Mouse (Mus musculus): ENCODE data around the gene Fmnl2. TPM values are rescaled to one million over a fixed set of nuclear protein-coding genes. Genes with fewer than 3 reads are reported as not detected.

Fmnl2 gene
- polyA plus RNA-seq, 1 experiment from 2014 or later = 11.7 TPM

DNA sequence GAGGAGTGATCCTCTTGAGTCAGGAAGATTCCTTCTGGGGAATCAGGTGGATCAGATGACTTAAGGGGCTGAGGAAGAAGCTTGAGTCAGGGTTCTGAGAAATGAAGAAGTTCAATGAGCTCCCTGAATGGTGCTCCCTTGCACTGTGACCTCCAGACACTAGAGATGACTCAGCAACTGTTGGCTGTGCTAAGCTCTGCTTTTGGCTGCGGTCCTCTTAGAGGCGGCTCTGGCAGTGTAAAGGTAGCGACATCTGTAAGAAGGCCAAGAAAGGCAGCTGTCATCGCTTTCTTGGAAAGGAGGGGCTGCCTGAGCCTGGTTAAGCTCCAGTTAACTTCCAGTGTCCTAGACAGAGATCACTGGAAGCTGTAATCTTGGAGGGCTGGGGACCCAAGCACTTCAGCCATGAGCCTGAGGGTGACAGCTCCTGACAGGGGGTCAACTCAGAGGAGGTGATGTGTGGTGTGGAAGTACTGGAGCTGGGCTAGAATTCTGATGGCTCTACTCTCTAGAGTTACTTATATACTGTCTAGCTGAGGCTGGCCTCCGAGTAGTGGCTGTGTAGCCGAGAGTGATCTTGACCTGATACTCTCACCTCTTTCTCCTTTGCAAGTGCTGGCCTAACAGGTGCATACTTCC is 37.4 kb downstream of the Fmnl2 start:
- no peak overlapping the region for H3K4me2 ChIP-seq (replicated peaks)
- no peak overlapping the region for H3K27ac ChIP-seq (replicated peaks)
- H3K4me1 ChIP-seq = peaks cover 26% of the 10 kb centered on the region
- no peak overlapping the region for H3K4me3 ChIP-seq
- no peaks in the 10 kb centered on the region for H3K9me3 ChIP-seq
- no peaks in the 10 kb centered on the region for H3K27me3 ChIP-seq
- WGBS = 77% methylated on average over 6 of the region's 6 CpGs
- H3K9ac ChIP-seq (replicated peaks) = no peak overlapping the region
- no peak for ATAC-seq (ENCODE audit: low FRiP score, low read depth)
- no peaks in the 10 kb centered on the region for H3K36me3 ChIP-seq

DNA sequence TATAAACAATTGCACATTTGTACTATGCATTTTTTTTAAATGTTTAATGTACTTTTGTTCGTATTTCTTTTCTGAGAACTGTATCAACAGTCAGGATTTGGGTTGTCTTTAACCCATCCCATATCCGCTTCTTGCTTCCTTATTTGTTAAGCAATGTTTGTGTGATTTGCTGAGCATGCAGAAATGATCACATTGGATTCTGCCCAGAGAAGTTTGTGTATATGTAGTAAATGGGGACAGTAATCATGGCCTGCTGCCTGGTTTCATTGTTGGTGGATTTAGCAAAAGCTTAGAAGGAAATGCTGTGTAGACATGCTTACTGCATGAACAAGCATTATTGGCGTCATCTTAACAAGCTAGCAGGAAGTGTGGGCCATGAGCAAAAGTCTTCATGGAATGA is 39.3 kb downstream of the Fmnl2 start:
- no peak overlapping the region for H3K9ac ChIP-seq (replicated peaks)
- H3K4me1 ChIP-seq = peaks cover 26% of the 10 kb centered on the region
- no peak overlapping the region for H3K4me3 ChIP-seq
- H3K4me2 ChIP-seq (replicated peaks) = no peak overlapping the region
- WGBS = 91% methylated on average over 3 of the region's 3 CpGs
- H3K9me3 ChIP-seq = no peaks in the 10 kb centered on the region
- no peak overlapping the region for H3K27ac ChIP-seq (replicated peaks)
- no peak for ATAC-seq (ENCODE audit: low FRiP score, low read depth)
- H3K27me3 ChIP-seq = no peaks in the 10 kb centered on the region
- no peaks in the 10 kb centered on the region for H3K36me3 ChIP-seq

DNA sequence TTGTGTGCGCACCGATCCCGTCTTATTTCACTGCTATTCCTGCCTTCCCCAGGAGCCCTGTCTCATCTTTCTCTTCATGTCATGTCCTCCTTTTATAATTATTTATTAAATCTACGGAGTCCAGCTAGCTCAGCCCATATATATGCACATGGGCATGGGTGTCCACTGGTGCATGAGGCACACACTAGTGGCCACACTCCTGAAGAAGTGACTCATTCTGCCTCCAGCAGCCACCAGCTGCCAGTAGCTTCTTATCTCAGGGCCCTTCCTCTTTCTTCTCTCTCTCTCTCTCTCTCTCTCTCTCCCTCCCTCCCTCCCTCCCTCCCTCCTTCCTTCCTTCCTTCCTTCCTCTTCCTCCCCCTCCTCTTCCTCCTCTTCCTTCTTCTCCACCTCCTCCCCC is 43.1 kb downstream of the Fmnl2 start:
- Histone ChIP-seq H3K27ac (replicated peaks) (no peak overlapping the region), H3K27me3 (no peaks in the 10 kb centered on the region), H3K9me3 (no peaks in the 10 kb centered on the region), H3K4me2 (replicated peaks) (no peak overlapping the region), H3K4me1 (peaks cover 25% of the 10 kb centered on the region), H3K9ac (replicated peaks) (no peak overlapping the region), H3K4me3 (no peak overlapping the region), H3K36me3 (no peaks in the 10 kb centered on the region)
- no peak for ATAC-seq (ENCODE audit: low FRiP score, low read depth)
- WGBS = 94% methylated on average over 4 of the region's 4 CpGs

DNA sequence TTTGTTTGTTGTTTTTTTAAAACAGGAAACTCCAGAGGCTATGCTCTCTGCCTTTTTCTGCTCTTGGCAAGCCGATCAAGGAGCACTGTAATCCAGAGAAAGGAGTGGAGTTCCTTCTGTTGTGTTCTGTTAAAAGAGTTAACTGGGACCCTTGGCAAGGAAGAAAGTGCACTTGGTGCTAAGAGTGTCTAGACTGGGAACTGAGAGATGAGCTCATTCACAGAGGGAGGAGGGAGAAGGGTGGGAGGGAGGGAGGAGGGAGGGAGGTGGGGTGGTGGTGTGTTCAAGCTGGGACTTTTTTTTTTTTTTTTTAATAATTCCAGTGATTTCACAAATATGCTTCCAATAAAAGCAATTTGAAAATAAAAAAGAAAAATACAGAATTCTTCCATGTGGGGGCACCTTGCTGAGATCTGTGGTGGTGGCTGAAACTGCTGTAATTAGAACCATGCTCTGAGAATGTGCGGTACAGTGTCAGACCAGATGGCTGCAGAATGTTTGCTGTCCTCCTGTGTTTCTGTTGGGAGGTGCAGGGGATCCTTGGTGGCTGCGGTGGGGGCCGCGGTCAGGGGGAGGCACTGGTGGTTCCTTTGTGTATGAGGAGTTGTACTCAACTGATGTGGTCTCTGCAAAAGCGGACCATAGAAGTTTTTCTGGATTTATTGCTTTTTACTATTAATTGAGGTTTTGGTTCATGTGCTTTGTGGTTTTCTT is 43.8 kb downstream of the Fmnl2 start:
- H3K4me3 ChIP-seq = no peak overlapping the region
- ATAC-seq (ENCODE audit: low FRiP score, low read depth) = 0 out of 2 replicates have a peak, but pooled peaks have one; percentile 30
- H3K9me3 ChIP-seq = no peaks in the 10 kb centered on the region
- no peaks in the 10 kb centered on the region for H3K27me3 ChIP-seq
- 85% methylated on average over 6 of the region's 6 CpGs for WGBS
- H3K27ac ChIP-seq (replicated peaks) = no peak overlapping the region
- H3K36me3 ChIP-seq = no peaks in the 10 kb centered on the region
- no peak overlapping the region for H3K9ac ChIP-seq (replicated peaks)
- no peak overlapping the region for H3K4me2 ChIP-seq (replicated peaks)
- peaks cover 20% of the 10 kb centered on the region for H3K4me1 ChIP-seq

DNA sequence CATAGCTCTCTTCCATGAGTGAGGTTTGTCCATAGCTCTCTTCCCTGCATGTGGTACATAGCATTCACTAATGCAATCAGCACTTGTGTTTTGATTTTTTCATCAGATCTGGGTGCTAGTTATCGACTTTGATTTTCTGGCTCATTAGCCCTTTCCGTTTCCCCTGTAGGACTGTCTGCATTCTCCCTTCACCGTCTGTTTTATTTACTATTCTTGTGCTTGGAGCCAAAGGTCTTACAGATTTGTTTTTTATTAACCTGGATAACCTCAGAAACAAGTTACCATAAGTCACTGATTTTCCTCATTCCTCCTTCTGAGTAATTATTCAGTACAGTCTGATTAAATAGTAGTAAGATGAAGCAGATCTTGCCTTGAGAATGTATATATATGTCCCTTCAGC is 44.8 kb downstream of the Fmnl2 start:
- H3K4me1 ChIP-seq = peaks cover 16% of the 10 kb centered on the region
- no peak overlapping the region for H3K27ac ChIP-seq (replicated peaks)
- no peak overlapping the region for H3K9ac ChIP-seq (replicated peaks)
- no peaks in the 10 kb centered on the region for H3K36me3 ChIP-seq
- no peak overlapping the region for H3K4me3 ChIP-seq
- H3K9me3 ChIP-seq = no peaks in the 10 kb centered on the region
- H3K4me2 ChIP-seq (replicated peaks) = no peak overlapping the region
- 85% methylated on average over 3 of the region's 3 CpGs for WGBS
- no peak for ATAC-seq (ENCODE audit: low FRiP score, low read depth)
- H3K27me3 ChIP-seq = no peaks in the 10 kb centered on the region

DNA sequence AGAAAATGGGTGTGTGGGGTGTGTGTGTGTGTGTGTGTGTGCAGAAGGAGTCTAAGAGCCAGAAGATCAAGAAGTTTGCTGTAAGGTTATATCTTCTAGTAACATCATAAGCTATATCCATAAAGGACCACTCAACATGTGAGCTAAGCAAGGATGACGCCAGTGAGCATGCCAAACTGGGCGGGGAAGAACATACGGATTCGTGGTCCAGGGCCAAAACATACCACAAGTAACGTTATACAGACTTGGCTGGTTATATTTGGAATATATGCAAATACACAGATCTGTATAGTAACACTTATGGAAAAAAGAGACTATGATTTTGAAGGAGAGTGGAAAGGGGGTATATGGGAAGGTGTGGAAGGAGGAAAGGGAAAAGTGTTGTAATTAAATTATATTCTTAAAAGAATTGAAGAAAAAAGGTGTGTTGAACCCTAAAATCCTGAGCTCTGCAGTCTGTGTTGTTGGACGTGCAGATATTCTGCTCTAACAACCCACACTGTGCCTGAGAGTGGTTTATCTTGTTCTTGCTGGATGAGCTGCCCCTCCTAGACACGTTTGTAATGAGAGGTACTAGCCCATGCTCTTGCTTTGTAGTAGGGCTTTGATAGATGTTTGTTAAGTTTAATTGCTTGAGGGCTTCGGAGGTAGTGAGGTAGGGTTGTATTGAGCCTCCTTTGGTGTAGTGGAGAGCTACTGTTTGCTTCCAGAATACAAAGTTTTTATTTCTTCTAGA is 45.7 kb downstream of the Fmnl2 start:
- Histone ChIP-seq H3K9ac (replicated peaks) (no peak overlapping the region), H3K9me3 (no peaks in the 10 kb centered on the region), H3K4me3 (no peak overlapping the region), H3K27ac (replicated peaks) (no peak overlapping the region), H3K27me3 (no peaks in the 10 kb centered on the region), H3K4me1 (peaks cover 16% of the 10 kb centered on the region), H3K4me2 (replicated peaks) (no peak overlapping the region), H3K36me3 (no peaks in the 10 kb centered on the region)
- 84% methylated on average over 8 of the region's 8 CpGs for WGBS
- no peak for ATAC-seq (ENCODE audit: low FRiP score, low read depth)

DNA sequence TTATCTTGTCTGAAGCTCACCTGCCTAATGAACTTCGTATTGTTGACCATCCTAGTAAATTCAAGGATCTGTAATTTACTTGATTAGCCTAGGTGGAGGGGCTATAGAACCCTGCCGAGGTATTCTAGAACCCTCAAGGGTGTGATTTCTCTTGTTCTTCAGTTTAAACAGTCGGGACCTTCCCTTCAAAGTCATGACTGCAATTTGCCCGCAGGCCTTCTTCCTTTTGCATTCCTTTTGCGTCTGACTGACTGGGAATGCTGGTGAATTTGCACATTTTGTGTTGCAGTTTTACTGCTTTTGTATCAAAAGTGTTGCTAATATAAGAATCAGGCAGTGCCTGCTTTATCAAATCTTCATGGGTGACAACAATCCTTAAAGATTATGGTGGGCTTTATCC is 46.9 kb downstream of the Fmnl2 start:
- peaks cover 12% of the 10 kb centered on the region for H3K4me1 ChIP-seq
- H3K27me3 ChIP-seq = no peaks in the 10 kb centered on the region
- WGBS = 82% methylated on average over 5 of the region's 5 CpGs
- H3K4me3 ChIP-seq = no peak overlapping the region
- H3K4me2 ChIP-seq (replicated peaks) = no peak overlapping the region
- no peak overlapping the region for H3K27ac ChIP-seq (replicated peaks)
- H3K36me3 ChIP-seq = no peaks in the 10 kb centered on the region
- ATAC-seq (ENCODE audit: low FRiP score, low read depth) = no peak
- H3K9me3 ChIP-seq = no peaks in the 10 kb centered on the region
- no peak overlapping the region for H3K9ac ChIP-seq (replicated peaks)

DNA sequence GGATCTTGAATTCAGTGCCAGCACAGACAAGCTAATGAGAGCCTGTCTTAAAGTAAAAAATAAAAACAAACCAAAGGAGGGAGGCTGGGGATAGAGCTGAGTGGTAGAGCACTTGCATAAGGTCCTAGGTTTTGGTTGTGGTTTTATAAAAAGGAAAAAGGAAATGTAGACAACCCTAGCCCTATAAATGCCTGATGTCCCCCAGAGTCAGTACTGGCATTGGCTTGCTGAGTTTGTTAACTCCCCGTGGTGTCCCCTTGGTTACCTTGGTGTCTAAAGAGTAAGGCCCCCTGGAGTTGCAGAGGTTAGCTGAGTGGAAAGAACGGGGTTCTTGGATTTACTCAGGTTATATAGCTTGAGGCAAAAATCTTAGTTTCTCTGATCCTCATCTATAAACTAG is 55.7 kb downstream of the Fmnl2 start:
- WGBS = 25% methylated on average over 2 of the region's 2 CpGs
- Histone ChIP-seq H3K4me3 (no peak overlapping the region), H3K9me3 (no peaks in the 10 kb centered on the region), H3K4me2 (replicated peaks) (no peak overlapping the region), H3K9ac (replicated peaks) (no peak overlapping the region), H3K4me1 (peaks cover 7% of the 10 kb centered on the region; the same call in 1 of the 2 replicates), H3K36me3 (no peaks in the 10 kb centered on the region), H3K27ac (replicated peaks) (no peak overlapping the region), H3K27me3 (no peaks in the 10 kb centered on the region)
- ATAC-seq (ENCODE audit: low FRiP score, low read depth) = no peak

DNA sequence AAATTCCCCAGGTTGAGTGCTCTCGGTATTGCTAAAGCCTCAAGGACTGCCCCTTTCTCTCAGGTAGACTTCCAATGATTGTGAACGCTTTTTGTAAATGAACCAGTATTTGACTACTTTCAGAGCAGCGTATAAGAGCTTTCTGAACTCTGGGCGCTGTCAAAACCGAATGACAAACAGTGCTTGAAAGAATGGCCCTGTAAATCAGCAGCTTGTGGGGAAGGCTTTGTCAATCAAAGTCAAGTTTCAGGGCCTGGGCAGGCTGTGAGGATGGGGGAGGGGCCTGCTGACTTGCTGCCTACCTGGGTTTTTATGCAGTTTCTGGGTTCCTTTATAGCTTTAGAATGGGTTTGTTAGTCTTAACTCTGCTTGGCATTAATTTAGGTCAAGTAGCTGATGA is 56.1 kb downstream of the Fmnl2 start:
- H3K27ac ChIP-seq (replicated peaks) = no peak overlapping the region
- H3K9me3 ChIP-seq = no peaks in the 10 kb centered on the region
- H3K36me3 ChIP-seq = no peaks in the 10 kb centered on the region
- no peak overlapping the region for H3K9ac ChIP-seq (replicated peaks)
- no peak for ATAC-seq (ENCODE audit: low FRiP score, low read depth)
- peaks cover 7% of the 10 kb centered on the region; the same call in 1 of the 2 replicates for H3K4me1 ChIP-seq
- no peak overlapping the region for H3K4me3 ChIP-seq
- H3K27me3 ChIP-seq = no peaks in the 10 kb centered on the region
- H3K4me2 ChIP-seq (replicated peaks) = no peak overlapping the region
- 21% methylated on average over 5 of the region's 5 CpGs for WGBS

DNA sequence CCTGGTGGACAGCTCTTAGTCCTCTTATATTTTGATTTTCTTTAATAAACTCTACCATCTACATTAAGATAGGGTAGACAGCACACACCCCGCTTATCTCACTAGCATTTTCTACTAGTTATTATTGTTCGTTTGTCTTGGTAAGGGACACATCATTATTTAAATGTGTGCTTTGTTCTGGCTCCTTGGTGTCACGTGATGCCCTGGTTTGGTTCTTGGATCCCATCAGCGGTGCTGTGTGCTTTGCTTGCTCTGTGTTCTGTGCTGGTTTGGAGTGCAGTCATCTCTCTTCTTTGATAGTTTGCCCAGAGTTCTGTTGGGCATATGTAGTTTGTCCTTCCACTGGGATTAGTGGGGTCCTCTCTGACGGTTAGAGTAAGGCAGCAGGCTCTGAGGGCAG is 57.9 kb downstream of the Fmnl2 start:
- H3K9ac ChIP-seq (replicated peaks) = no peak overlapping the region
- H3K4me1 ChIP-seq = peaks cover 7% of the 10 kb centered on the region; the same call in 1 of the 2 replicates
- no peak for ATAC-seq (ENCODE audit: low FRiP score, low read depth)
- no peak overlapping the region for H3K4me3 ChIP-seq
- no peak overlapping the region for H3K27ac ChIP-seq (replicated peaks)
- 83% methylated on average over 5 of the region's 5 CpGs for WGBS
- H3K9me3 ChIP-seq = no peaks in the 10 kb centered on the region
- no peaks in the 10 kb centered on the region for H3K27me3 ChIP-seq
- no peak overlapping the region for H3K4me2 ChIP-seq (replicated peaks)
- no peaks in the 10 kb centered on the region for H3K36me3 ChIP-seq

DNA sequence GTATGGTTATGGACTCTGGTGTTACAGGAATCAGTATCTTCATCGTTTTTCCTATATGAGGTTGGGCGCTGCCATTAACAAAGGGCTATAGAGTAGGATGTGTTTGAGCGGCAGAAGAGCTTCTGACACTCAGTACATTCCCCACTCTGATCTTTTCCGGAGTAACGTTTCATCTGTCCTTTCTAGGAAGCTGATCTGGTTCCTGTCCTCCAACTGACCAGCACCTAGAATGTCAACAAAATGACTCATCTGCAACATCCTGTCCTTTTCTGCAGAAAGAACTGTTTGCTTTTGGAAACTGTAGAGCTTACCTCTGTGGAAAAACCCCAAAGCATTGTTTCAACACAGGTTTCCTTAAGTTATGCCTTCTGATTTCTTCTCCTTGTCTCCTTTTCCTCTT is 60.4 kb downstream of the Fmnl2 start:
- H3K27ac ChIP-seq (replicated peaks) = no peak overlapping the region
- no peaks in the 10 kb centered on the region for H3K9me3 ChIP-seq
- peaks cover 7% of the 10 kb centered on the region; the same call in 1 of the 2 replicates for H3K4me1 ChIP-seq
- no peak overlapping the region for H3K4me2 ChIP-seq (replicated peaks)
- no peak overlapping the region for H3K4me3 ChIP-seq
- H3K36me3 ChIP-seq = no peaks in the 10 kb centered on the region
- H3K9ac ChIP-seq (replicated peaks) = no peak overlapping the region
- no peak for ATAC-seq (ENCODE audit: low FRiP score, low read depth)
- WGBS = 84% methylated on average over 5 of the region's 5 CpGs
- H3K27me3 ChIP-seq = no peaks in the 10 kb centered on the region

DNA sequence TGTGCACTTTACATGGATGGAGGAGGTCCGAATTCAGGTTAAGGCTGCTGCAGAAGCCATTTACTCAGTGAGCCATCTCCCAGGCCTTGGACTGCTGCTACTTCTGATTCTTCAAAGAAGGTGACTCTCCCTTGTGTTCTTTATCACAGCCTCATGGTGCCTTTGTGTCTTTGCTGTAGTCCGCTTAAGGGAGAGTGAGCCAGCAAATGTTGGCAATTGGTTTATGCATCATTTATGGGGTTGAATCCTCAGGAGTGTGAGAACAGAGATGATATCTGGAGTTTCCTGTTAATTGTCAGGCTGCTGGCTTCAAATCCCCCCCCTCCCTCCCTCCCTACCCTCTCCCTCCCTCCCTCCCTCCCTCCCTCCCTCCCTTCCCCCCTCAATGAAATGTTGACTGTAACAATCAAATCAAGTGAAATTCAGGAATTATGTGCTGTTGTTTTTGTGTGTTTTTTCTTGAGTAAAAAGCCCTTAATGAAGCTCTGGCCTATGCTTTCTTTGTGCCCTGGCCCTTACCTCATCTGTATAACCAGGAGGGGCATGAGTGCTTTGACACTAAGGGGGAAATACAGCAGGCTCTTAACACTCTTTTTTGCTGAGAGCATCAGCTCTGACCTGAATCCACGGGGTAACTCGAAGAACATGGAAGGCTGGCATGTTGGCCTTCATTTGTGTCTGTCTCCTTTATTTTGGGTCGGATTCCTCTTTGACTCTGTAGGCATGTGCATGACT is 63.2 kb downstream of the Fmnl2 start:
- ATAC-seq (ENCODE audit: low FRiP score, low read depth) = peak; percentile 65
- H3K27me3 ChIP-seq = no peaks in the 10 kb centered on the region

More for the DNA sequence above, 63.2 kb downstream of the Fmnl2 start:
- 88% methylated on average over 5 of the region's 5 CpGs for WGBS
- H3K9ac ChIP-seq (replicated peaks) = no peak overlapping the region
- no peaks in the 10 kb centered on the region for H3K4me1 ChIP-seq
- no peaks in the 10 kb centered on the region for H3K36me3 ChIP-seq
- H3K4me3 ChIP-seq = no peak overlapping the region
- H3K9me3 ChIP-seq = no peaks in the 10 kb centered on the region
- no peak overlapping the region for H3K4me2 ChIP-seq (replicated peaks)
- peak overlapping the region; percentile 58; the same call in 1 of the 2 replicates for H3K27ac ChIP-seq (replicated peaks)

Data from midbrain, embryonic 12.5 days (tissue).